Mouse (Mus musculus): ENCODE data around the gene Thrap3. TPM values are rescaled to one million over a fixed set of nuclear protein-coding genes. Genes with fewer than 3 reads are reported as not detected.
A peak's percentile ranks its signal among the peaks of the same experiment; 100 is the strongest.
"Not testable (repeated sequence)": the region's sequence is repeated elsewhere in the genome, so short reads cannot be mapped to it uniquely, and the experiment has no call there.

Thrap3 gene
- total RNA-seq, 4 experiments from 2014 or later = 112 to 128 (median 121) TPM

DNA sequence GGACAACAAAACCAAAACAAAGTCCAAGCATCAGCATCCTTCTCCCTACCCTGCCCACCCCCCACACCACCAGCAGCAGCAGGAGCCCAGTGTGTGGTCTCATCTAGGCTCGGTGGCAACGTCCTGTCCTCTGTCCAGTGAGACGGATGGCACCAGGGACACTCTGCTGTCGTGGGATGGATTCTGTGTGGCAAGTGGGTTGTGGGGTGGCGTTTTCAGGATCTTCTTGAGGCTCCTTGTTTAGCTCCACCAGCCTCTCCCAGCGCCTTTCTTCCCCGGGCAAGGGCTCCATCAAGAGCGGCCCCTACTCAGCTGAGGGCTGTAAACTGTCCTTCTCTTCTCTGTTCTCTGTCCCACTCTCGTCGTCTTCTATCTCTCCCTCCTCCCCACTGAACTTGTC lies 37.5 kb downstream of the Thrap3 start:
- DNase-seq (ENCODE audit: low spot score) = not testable (repeated sequence)

DNA sequence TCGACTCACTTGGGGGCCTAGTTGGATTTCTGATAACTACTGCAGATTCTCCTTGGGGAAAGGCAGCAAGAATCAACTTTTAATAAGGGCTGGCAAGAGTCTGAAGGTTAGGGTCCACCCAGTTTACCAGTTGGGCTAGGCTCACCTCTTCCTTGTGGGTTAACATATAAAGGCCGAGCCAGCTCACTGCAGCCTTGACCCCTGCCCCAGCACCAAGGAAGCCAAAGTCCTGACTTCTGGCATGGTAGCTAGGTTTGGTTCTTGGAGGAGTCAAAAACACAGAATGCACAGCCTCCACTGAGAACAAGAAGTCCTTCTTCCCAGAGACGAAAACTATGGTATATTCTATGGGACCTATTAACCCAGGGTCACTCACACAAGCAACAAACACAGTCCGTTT lies 38.9 kb downstream of the Thrap3 start:
- no peak for DNase-seq (ENCODE audit: low spot score)

DNA sequence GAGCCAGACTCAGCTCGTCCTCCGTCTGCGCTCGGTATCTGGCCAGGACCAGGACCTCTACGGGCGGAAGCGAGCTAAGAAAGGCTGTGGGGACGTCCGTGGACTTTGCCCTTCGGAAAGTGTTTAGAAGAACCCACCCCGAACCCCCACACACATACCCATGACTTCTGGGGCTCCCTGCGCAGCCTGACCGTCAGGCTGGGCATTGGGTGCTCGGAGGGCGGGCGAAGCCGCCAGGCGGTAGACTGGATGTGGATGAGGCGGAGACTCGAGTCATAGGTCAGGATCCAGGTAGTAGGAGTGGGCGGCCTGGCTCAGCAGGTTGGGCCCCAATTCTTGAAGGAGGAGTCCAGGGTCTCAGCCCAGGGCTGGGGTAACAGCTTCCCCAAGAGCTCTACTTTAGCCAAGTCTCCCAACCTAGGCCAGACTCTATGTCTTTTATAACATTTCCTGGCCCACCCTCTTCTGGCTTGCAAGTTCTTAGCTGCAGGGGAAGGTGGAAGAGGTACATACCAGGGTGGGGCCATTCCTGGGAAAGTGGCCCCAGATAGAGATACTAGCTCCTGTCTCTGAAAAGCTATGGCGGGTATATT lies 39.4 kb downstream of the Thrap3 start, which contains the start of gene Sh3d21:
Gene Sh3d21 (minus strand): TSS at position 425 of the 593 bp plus-strand sequence.
- DNase-seq (ENCODE audit: low spot score) = peak; percentile 29

DNA sequence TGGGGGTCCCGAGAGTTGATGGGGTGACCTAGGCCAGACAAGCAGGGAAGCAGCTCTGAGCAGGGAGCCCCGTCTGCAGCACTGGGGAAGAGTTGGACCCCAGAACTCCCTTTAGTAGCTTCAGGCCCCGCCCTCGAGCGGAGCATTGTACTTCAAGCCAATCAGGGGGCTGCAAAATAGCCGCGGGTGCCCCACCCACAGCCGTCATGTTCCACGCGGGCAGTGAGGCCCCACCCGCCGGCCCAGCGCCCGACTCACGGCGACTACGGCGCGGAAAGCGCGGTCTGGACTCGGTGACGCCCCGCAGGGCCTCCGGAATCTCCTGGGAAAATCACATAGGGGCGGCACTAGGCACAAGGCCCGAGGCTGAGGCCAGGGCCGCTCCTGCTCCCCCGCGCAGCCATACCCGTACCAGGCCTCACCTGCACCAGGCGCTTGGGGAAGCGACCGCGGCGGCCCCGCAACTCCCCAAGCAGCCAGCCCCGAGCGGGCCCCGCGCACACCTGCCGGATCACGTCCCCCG lies 40.0 kb downstream of the Thrap3 start:
- DNase-seq (ENCODE audit: low spot score) = peak; percentile 92

DNA sequence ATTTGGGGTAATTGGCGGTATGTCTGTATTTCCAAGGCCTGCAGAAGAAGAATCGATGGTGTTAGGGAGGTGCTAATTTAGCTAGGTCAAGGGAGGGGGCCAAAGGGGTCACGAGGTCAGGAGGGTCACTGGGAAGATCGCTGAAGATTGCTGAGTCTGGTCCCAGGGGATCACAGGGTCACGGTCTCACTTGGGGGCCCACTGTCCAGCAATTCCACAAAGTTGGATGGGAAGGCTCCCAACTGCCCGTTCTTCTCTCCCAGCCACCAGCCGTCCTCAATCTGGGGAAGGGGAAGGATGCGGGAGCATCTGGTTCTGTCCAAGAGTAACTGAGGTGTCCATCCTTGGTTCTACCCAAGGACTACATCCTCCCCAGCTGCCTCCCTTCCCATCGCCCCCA lies 40.6 kb downstream of the Thrap3 start:
- DNase-seq (ENCODE audit: low spot score) = no peak

DNA sequence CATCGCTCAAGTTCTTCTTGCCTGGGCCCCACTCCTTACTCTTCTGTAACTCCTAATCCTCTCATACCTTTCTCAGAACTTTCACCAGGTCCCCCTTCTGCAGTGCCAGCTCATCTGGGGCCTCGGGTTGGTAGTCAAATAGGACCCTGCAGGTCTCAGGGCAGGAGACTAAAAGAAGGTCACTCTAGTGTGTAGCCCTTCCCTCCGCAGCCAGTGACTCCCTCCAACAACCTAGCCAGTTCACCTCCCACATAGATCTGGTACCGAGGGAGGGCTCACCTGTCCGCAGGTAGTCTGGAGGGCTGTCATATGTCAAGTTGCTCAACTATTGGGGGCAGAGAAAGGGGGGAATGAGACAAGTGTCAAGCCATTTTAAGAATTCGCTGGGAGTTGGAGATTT lies 41.1 kb downstream of the Thrap3 start:
- DNase-seq (ENCODE audit: low spot score) = no peak

DNA sequence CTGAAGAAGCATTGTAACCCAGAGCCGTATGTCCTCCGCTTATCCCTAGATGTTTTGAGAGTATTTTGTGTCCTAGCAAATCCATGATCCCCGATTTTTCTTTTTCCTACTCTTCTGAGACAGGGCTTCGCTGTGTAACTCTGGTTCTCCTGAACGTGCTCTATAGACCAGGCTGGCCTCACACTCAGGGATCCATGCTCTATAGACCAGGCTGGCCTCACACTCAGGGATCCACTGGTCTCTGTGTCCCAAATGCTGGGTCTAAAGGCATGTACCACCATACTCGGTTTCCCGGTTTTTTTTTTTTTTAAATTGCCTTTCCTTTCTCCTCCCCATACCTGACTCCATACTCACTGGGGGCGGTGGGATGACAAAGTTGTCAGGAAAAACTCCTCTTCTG lies 41.6 kb downstream of the Thrap3 start:
- no peak for DNase-seq (ENCODE audit: low spot score)

DNA sequence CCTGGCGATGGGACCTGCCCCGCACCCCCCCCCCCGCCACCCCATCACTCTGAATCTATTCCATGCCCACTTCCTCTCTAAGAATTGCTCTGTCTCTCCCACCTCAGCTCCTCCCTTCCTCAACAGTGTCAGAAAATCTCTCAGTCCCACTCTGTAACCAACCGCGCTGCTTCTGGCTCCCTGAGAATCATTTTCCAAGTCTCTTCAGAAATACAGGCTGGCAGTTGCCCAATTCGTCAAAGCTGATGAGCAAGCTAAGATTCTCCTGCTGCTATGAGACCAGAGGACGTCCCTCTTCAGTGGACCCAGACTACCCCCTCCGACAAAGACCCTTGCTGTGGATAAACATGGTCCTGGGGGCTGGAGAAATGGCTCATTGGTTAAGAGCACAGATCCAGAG lies 43.1 kb downstream of the Thrap3 start:
- no peak for DNase-seq (ENCODE audit: low spot score)

DNA sequence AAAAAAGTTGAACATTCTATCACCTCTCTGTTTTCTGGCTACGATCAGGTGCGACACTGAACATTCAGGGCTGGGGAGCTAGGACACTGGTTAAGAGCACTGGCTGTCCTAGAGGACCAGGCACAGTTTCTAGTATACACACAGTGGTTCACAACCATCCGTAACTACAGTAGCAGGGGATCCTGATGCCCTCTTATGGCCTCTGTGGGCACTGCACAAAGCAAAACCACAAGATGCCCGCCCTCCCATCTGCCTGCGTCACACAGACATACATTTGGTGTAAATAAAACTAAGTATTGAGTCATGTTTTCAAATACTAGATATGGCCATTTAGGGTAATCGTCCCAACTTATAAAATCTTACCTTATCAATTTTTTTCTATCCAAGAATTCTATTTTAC lies 45.0 kb downstream of the Thrap3 start:
- DNase-seq (ENCODE audit: low spot score) = no peak

DNA sequence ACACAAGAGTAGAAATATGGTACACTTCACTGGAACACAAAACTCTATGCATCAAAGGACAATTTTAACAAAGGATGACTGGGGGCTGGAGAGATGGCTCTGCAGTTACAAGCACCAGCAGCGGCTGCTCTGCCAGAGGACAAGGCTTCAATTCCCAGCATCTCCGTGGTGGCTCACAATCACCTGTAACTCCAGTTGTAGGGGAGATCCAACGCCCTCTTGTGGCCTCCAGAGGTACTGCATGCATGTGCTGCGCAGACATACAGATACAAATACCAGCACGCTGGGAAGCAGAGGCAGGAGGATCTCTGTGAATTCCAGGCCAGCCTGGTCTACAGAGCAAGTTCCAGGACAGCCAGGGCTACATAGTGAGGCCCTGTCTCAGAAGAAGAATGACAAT lies 45.9 kb downstream of the Thrap3 start:
- no peak for DNase-seq (ENCODE audit: low spot score)

DNA sequence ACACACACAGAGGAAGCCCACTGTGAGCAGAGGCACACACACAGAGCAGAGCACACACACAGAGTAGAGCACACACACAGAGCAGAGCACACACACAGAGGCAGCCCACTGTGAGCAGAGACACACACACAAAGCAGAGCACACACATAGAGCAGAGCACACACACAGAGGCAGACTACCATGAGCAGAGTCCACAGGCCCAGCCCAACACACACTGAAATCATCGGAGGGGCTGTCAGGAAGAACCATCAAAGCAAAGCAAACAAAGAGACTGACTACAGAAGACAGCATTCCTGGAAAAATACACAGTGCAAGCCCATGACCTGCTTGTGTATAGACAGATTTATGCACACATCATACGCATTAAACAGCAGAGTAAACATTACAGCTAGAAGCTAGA lies 46.7 kb downstream of the Thrap3 start:
- DNase-seq (ENCODE audit: low spot score) = no peak

DNA sequence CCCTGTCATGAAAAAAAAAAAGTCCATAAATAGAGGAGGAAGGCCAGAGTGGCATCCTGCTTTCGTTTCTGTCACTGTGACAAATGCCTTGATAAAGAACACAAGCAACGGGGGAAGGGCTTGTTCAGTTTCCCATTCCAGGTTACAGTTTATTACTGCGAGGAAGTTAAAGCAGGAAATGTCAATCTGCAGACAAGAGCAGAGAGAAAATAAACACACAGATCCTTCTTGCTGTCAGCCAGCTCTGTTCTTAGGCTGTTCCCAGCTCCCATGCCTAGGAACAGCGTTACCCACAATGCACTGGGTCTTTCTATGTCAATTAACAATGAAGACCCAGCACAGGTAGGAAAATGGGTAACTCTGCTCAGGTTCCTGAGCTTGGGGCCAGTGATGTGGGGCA lies 47.4 kb downstream of the Thrap3 start:
- DNase-seq (ENCODE audit: low spot score) = no peak

DNA sequence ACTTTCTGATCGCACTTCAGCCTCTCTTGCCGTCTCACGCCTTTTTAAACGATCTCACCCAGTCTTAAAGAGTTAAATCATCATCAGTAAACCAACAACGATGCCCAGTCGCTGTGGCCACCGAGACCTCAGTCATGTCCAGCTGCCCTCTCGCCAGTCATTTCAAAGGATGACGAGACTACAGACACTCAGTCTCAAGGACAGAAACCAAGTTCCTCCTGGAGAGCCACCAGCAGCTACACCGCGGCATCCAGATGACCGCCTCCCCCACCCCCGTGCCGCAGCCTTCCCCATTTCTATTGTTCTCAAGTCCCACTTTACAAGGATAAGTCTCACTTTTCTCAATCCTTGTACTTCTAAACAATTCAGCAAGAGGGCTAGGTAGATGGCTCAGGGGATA lies 49.7 kb downstream of the Thrap3 start:
- DNase-seq (ENCODE audit: low spot score) = no peak

DNA sequence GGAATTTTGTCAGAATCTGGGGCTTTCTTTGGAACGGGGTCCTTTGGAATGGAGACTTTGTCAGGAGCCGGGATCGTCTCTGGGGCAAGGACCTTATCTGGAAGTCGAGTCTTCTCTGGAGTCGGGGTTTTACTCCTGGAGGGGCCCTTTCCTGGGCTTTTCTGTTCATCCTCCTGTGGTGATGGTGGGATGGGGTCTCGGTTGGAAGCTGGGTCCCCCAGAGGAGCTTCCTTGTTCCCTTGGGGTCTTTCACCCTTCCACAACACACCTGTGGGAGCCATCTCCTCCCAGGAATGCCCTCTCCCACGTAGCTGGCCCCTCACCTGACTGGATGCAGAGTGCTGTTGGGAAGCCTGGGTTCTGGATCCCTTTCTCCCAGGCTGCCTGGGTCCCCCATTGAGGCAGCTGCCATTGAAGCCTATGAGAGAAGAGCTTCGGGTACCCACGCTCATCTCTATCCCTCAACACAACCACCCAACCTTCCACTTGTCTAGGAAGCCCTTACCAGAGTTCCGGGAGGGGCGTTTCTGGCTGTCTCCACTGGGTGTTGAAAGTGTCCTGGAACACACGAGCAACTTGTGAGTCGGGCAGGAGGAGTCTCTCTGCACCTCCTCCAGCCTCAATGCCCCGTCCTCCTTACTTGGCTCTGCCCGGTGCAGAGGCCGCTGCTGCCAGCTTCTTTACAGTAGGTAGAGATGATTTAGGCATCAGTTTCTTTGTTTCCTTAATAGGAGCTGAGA lies 50.7 kb downstream of the Thrap3 start:
- no peak for DNase-seq (ENCODE audit: low spot score)

DNA sequence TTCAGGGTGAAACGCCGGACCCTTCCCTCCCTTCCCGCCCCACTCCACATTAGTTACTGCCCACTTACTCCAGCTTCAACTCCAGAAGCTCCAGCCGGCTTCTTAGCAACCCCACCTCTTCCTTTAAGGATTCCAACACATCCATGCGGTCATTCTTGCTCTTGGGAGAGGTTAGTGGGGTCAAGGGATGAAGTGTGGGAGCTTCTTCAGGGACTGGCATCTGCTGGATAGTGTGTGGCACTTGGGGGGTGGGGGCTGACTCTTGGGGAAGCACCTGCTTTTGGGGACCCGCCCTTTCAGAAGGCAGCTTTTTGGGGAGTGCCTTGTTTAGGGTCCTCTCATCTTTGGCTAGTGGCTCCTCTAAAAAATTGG lies 51.6 kb downstream of the Thrap3 start:
- no peak for DNase-seq (ENCODE audit: low spot score)

DNA sequence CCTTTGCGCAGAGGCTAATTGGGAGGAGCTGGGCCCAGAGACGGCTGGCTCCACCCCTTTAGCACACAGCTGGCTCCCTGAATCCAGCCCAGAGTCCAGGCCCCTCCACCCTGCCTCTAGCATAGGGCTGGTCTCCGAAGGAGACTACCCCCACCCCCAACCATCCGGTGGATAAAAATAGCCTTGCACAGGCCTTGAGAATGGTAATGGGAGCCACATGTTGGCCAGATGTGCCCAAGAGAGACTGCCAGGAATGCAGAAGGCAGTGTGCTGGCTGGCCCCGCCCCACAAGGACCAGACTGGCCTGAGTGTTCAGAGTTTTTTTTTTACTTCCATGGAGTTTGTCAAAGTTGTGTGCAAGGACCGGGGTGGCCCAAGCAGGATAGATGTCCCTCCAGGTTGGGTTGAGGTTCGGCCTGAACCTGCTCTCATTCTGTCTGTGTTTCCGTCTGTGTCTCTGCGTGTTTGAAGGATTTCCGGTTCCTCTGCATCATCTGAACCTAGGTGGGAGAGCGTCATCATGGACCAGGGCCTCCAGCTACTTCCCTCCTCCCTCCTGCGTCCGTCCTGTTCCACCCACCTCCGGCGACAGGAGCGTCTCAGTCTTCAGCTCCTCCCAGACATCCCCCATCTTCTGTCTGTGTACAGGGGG lies 52.1 kb downstream of the Thrap3 start:
- DNase-seq (ENCODE audit: low spot score) = peak; percentile 83

DNA sequence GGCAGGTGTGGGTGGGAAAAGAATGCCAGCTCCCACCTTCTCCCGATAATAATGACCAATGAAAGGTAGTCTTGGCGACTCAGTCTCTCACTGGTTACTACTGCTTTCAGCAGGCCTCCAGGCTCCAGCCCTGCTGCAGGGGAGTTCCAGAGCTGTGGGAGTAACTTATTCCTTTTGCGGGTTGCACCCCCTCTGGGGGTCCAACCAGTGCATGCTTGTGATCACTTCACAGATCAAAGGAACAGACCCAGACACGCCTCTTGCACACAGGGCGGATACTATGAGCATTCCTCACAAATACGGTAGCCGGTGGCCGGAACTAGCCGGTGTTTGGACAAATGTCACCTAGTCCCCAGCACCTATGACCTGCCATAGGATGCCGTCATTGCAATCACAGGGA lies 52.8 kb downstream of the Thrap3 start:
- DNase-seq (ENCODE audit: low spot score) = no peak

DNA sequence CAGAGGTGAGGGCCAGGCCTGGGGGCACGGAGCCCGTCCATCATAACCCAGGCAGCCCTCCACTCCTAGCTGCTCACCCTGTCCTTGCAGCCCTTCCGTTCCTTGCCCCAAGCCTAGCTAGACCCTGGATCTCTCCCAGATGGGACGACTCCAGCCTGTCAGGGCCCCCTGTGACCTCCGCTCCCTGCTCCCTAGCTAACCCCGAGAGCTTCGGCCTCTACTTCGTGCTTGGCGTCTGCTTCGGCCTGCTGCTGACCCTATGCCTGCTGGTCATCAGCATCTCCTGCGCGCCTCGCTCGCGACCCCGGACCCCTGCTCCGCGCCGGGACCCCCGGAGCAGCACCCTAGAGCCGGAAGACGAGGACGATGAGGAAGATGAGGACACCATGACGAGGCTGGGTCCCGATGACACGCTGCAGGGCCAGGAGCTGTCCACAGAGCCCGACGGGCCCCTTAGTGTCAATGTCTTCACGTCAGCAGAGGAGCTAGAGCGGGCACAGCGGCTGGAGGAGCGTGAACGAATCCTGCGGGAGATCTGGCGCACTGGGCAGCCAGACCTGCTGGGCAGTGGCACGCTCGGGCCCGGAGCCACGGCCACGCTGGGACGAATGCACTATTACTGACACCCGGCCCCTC lies 53.4 kb downstream of the Thrap3 start:
- DNase-seq (ENCODE audit: low spot score) = peak; percentile 31

DNA sequence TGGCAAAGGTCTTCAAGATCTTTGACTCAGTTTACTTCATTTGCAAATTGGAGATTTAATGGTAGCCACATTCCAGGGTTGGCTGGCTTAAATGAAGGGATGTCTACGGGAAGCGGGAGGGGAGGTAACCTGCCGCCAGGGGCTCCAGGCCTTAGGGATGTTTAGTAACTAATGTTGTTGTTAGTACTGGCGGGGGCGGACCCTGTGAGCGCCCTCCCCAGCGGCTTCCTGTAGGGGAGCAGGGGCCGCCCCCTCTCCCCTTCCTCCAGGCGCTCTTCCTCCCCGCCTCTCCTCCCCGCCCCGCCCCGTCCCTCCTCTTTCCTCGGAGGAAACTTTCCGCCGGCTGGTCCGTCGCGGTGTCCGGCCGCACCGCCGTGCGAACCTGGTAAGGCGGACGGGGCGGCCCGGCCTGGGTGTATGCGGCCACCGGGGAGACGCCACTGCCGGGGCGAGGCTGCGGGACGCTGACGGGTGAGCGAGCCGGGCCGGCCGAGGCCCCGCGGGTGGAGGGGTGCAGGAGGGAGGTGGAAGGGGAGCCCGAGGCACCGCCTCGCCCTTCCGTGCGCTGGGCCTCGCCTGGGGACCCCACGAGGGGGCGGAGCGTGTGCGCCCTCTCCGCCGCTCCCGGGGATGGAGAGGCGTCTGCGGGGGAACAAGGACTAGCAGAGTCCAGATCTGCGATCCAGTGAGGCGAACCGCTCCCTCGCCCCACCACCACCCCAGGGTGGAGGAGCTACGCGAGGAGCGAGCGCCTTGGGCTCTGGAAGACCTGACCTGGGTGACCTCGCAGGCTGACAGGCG lies 54.2 kb downstream of the Thrap3 start:
- DNase-seq (ENCODE audit: low spot score) = peak; percentile 69

DNA sequence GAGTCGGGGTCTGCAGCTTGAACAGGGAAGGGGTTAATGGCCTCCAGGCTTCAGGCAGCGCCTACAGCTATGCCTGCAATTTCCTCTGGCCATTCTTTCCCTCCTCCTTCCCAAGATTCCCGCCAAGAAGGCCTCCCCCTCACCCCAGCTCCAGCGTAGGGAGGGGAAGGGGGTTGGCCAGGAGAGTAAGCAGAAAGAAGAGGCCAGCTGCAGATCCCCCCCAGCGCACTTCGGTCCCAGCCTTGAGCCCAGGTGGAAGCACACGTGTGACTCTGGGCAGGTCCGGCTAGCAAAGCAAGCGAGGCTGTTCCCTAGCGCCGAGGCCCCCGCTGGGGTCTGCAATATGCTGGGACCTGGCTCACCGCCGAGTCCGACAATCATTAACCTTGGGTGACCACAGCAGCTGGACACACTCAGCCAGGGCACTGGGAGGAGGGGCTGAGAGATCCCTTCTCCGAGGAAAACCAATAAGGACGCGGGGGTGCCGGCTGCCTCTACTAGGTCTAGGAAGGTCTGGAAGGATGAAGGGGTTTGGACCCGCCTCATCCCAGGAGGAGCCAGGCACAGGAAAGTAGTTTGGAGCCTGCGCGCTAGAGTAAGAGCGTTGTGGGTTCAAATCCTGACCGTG lies 54.9 kb downstream of the Thrap3 start, which contains the start of gene Eva1b:
Gene Eva1b (plus strand): TSS at position 212 of the 628 bp plus-strand sequence.
- DNase-seq (ENCODE audit: low spot score) = peak; percentile 53

DNA sequence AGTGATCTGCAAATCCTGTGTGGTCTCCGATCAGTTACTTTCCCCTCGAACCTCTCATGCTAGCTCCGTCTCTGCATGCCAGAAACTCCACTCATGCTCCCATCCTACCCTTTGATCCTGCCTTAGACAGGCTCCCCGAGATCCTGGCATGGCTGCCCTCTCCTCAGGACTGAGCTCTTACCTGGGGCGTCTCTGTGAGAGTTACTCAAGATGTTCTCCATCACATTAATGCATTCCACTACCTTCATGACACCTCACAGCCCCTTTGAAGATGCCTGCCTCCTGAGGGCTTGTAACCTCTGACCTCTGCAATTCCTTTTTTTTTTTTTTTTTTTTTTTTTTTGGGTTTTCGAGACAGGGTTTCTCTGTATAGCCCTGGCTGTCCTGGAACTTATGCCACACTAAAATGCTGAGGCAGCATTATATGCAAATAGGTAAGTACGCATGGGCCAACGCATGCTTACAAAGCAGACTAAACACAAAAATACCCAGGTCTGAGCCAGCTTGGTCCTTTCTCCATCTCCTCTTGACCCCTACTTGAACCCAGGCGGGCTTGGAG lies 55.5 kb downstream of the Thrap3 start:
- no peak for DNase-seq (ENCODE audit: low spot score)
